In the genomic region with DNA sequence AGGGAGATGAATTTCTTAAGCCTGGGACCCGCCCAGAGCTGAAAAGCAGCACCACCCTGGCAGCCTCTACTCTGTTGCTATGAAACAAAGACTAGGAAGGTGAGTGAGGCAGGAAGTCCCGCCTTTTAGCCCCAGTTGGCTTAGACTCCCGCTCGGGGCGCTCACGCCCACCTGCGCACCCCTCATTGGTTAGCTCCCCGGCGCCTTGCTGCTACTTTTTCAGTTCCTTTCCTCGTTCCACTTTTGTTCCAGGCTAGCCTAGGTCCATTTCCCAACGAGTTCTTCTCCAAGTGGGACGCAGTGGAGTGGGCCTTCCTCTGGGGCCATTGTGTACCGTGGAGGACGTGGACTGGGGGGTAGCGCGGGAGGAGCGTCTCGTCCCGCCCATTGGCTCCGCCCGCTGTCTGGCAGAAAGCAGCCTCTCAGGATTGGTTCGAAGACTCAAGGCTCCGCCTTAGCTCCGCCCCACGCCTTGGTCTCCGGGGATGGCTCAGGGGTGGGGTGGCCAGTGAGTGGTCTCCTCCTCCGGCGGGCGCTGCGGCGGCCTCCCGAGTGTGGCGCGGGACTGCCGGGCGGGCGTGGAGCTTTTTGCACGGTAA, we compare ENCODE assay signal across 7 mouse cellular contexts. TPM values are rescaled to one million over a fixed set of nuclear protein-coding genes. Genes with fewer than 3 reads are reported as not detected.
DNase-seq lines count a peak whose midpoint lies in the region; ATAC-seq lines count a peak whose summit lies in the region.

A gene (plus strand): TSS at position 135 of the 599 bp plus-strand sequence.

- no peaks in the 10 kb centered on the region for H3K9me3 ChIP-seq in intestine, embryonic 15.5 days
- H3K9me3 ChIP-seq in midbrain, embryonic 10.5 days (replicated peaks): no peaks in the 10 kb centered on the region

- intact Hi-C loops in gastrocnemius, postnatal 36 days (cut with DNase I): loop anchor here (2.0 kb wide), 2 partner anchors 40 to 102 kb away; no protein-coding TSS in a partner anchor
- intact Hi-C loops in left cerebral cortex, postnatal 25 days (cut with DNase I): loop anchor here (5.0 to 10.0 kb wide), 4 partner anchors 106 to 1186 kb away; no protein-coding TSS in a partner anchor

- no peaks in the 10 kb centered on the region for H3K27me3 ChIP-seq in intestine, embryonic 15.5 days (replicated peaks)
- H3K27me3 ChIP-seq in midbrain, embryonic 10.5 days (ENCODE audit: low read depth, poor library complexity, severe bottlenecking): no peaks in the 10 kb centered on the region

- H3K36me3 ChIP-seq in intestine, embryonic 15.5 days: no peaks in the 10 kb centered on the region; the same call in 1 of the 2 replicates
- H3K36me3 ChIP-seq in midbrain, embryonic 10.5 days: peaks cover 25% of the 10 kb centered on the region

- WGBS in intestine, embryonic 15.5 days: under 1% methylated on average over 38 of the region's 38 CpGs
- WGBS in midbrain, embryonic 10.5 days: 0% methylated on average over 38 of the region's 38 CpGs

- H3K27ac ChIP-seq in intestine, embryonic 15.5 days: peak within 1 kb of the TSS; percentile 93
- peak within 1 kb of the TSS; percentile 98 for H3K27ac ChIP-seq in midbrain, embryonic 10.5 days (replicated peaks)

- H3K9ac ChIP-seq in intestine, embryonic 15.5 days: peak within 1 kb of the TSS; percentile 75

- H3K4me1 ChIP-seq in intestine, embryonic 15.5 days (replicated peaks): peaks cover 2% of the 10 kb centered on the region; the same call in 1 of the 2 replicates
- peaks cover 35% of the 10 kb centered on the region for H3K4me1 ChIP-seq in midbrain, embryonic 10.5 days

- peak; percentile 100 for ATAC-seq in intestine, embryonic 15.5 days

- DNase-seq in adrenal gland, adult 18-20 months (ENCODE audit: low spot score in 2 of 2): peak; percentile 96
- DNase-seq in embryo, embryonic 11 days: peak; percentile 99
- DNase-seq in gastrocnemius, postnatal 36 days: peak; percentile 99
- peak; percentile 96 to 98 for DNase-seq in left cerebral cortex, postnatal 25 days (ENCODE audit: low spot score in 2 of 2)
- peak; percentile 96 for DNase-seq in midbrain, embryonic 10.5 days (ENCODE audit: low spot score)
- peak; percentile 94 for DNase-seq in right cerebral cortex, postnatal 4 days

- H3K4me3 ChIP-seq in intestine, embryonic 15.5 days (replicated peaks): peak within 1 kb of the TSS; percentile 63
- peak within 1 kb of the TSS; percentile 97 for H3K4me3 ChIP-seq in midbrain, embryonic 10.5 days

- peak within 1 kb of the TSS; percentile 65 for H3K4me2 ChIP-seq in intestine, embryonic 15.5 days (replicated peaks)

RNA-seq across cellular contexts. Expression of the gene that starts here (rescaled TPM):
- 10 to 100 TPM; 42.3 to 50.2 TPM for total RNA-seq in adrenal gland, adult 18-20 months (2021)
- 10 to 100 TPM; 14.9 to 17.4 TPM for total RNA-seq in gastrocnemius, postnatal 36 days (2021)
- polyA plus RNA-seq in intestine, embryonic 15.5 days (2015; fragmentation: Nextera tagmentation; extraction: Ambion mirVana): 6.4 and 7.0 TPM in 2 replicates
- 10 to 100 TPM; 18.7 to 20.6 TPM for total RNA-seq in left cerebral cortex, postnatal 25 days (2021)
- polyA plus RNA-seq in midbrain, embryonic 10.5 days (2016; fragmentation: Nextera tagmentation; extraction: Ambion mirVana): 28.3 and 33.5 TPM in 2 replicates

Comparison
In these comparisons a context has a peak if more than half of its experiments do, and no peak if none do; other contexts are left out.
1. Peak in every context shown above with its lines: DNase-seq, ATAC-seq, H3K4me3 ChIP-seq and H3K27ac ChIP-seq.